Mouse (Mus musculus) fat pad, adult 2 months (tissue): ENCODE measurements around the gene Ehbp1l1.
A peak's percentile ranks its signal among the peaks of the same experiment; 100 is the strongest.
"Not testable (repeated sequence)": the region's sequence is repeated elsewhere in the genome, so short reads cannot be mapped to it uniquely, and the experiment has no call there.

Experiments
- DNase-seq: peaks from one replicate; pipeline ENCODE4 v3.0.0-alpha.2; 2011; ENCODE audit warnings: low read depth, low spot score; ENCODE audit errors: extremely low read depth

Gene Ehbp1l1

DNA sequence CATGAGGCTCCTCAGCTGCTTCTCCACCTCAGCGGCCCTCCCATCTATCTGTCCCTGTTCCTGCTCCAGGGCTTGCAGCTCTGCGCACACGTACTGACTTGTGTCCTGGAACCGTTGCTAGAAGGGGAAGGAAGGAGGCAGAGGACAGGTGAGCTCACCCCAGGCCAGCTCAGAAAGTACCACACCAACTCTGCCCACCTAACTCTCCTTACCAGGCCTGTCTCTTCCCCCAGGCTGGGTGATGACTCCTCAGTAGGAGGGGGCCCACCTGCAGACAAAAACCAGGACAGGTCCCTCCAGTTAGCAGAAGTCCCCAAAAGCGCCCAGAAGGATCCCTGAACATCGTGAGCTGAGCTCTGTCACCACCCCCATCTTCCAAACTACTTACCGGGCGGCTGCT is 15.5 kb downstream of the Ehbp1l1 start:
- no peak for DNase-seq

DNA sequence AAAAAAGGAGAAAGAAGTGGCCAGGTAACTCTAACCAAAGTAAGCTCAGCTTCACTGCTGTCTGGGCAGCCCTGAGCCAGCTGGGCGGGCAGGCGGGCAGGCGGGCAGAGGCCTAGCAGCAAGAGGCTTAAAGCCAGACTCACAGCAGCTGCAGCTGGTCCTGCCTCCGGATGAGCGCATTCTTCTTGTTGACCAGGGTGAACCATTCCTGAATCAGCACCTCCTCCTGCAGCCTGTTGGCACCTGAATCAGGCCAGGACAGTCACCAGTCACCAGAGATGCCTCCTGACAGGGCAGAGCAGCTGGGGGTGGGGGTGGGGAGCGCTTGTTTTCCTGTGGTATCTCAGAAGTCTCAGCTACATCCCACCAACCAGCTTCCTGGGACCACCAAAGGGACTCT is 16.0 kb downstream of the Ehbp1l1 start:
- DNase-seq, result no peak

DNA sequence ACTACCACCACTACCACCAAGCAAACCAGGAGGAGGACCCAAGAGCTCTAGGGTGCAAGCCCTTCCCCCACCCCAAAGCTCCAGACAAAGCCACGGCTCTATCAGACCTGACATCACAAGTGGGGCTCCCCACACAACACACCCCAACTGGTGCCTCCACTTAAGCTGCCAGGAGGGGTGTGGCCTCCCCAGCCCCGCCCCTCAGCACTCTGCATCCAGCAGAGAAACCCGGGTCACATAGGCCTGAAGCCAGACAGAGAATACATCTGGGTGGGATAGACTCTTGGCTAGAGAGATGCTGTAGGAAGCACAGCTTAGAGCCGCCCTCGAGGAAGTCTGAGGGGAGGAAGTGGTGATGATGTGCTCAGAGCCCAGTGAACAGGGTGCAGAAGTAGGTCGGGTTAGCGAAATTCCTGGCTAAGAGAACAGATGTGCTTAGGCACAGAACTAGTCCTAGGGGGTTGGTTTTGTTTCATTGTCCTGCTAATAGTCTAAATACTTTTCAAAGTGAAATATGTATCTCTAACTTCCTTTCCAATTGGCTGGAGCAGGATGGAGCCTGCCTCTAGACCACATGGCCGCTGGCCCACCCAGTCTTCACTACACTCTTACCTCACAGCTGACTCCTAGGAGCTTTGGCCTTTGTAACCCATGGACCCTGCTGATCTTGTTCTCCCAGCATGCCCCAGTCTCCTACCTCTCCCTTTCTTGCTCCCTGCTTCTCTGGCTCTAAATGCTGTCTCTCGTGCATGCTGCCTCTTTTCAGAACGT is 21.1 kb downstream of the Ehbp1l1 start:
- no peak for DNase-seq

DNA sequence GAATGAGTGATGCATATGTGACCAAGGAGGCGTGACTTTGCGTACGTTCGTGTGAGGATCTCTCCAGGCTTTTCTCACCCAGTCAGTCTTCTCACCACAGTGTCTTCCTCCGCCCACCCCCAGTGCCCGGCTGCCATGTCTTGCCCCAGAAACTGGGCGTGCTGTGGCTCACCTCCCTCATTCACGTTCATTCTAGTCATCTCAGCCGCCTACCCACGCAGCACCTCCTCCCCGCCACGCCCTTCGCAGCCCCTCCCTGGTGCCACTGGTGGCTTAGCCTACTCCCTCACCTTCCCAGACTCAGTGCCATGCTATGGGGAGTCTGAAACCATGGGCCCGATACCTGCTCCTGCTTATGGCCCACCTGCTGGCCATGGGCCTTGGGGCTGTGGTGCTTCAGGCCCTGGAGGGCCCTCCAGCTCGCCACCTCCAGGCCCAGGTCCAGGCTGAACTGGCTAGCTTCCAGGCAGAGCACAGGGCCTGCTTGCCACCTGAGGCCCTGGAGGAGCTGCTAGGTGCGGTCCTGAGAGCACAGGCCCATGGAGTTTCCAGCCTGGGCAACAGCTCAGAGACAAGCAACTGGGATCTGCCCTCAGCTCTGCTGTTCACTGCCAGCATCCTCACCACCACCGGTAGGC is 21.8 kb downstream of the Ehbp1l1 start, which contains the start of gene Kcnk7:
Gene Kcnk7 (plus strand): TSS at position 205 of the 638 bp plus-strand sequence.
- DNase-seq, result no peak

DNA sequence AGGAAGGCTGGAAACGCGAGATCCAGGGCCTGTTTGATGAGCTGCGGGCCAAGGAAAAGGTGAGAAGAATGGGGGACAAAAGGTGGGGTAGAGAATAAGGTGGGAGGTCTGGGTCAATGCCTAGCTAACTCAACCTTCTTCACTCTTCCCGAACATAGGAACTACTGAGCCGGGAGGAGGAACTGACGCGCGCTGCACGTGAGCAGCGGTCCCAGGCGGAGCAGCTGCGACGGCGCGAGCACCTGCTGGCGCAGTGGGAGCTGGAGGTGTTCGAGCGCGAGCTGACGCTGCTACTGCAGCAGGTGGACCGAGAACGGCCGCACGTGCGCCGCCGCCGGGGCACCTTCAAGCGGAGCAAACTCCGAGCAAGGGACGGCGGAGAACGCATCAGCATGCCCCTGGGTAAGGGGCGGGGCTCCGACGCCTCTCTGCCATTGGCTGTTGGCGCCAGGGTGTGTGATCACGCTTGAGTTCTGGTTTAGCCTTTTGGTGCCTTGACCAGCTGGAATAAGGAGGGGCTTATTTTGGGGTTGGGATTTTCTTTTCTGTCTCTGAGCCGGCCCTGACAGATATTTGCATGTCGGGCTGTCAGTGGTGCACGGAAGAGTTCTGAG is 30.2 kb downstream of the Ehbp1l1 start:
- DNase-seq, result no peak

DNA sequence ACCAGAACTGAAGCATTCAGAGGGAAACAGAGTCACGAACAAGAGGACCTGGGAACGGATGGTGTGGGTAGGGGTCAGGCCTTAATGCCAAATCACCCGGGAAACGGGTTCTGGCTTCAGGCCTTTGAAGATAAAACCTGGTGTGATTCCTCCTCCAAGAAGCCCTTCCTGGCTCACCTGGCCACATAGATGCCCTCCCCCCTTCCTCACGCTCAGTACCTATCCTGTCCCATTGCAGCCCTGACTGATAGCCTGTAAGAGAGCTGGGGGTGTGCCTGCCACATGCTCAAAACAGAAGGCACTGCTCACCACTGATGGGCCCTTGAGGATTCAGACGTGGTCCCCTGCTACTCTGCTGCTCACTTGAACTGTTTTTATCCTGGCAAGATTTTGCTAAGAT is 32.3 kb downstream of the Ehbp1l1 start:
- DNase-seq, result no peak

DNA sequence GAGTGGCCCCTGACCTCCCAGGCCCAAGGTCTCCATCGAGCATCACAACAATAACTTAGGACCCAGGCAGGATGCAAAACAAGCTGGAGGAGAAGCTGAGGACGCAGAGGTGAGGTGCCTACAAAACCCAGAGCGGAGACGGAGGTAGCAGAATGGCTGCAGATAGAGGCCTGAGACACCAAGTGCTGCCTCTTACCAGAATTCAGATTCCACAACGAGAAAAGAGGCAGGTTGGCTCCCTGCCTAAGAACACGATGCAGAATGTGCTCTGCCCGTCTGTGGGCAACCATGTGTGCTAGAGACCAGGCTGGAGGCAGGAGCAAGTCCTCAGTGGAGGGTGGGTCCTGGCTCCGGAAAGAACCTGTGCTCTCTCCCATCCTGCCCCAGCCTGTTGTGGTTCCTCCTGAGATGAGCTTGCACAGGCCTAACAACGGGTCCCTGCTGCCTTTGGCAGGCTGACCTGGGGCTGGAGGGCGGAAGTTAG is 33.2 kb downstream of the Ehbp1l1 start:
- no peak for DNase-seq

DNA sequence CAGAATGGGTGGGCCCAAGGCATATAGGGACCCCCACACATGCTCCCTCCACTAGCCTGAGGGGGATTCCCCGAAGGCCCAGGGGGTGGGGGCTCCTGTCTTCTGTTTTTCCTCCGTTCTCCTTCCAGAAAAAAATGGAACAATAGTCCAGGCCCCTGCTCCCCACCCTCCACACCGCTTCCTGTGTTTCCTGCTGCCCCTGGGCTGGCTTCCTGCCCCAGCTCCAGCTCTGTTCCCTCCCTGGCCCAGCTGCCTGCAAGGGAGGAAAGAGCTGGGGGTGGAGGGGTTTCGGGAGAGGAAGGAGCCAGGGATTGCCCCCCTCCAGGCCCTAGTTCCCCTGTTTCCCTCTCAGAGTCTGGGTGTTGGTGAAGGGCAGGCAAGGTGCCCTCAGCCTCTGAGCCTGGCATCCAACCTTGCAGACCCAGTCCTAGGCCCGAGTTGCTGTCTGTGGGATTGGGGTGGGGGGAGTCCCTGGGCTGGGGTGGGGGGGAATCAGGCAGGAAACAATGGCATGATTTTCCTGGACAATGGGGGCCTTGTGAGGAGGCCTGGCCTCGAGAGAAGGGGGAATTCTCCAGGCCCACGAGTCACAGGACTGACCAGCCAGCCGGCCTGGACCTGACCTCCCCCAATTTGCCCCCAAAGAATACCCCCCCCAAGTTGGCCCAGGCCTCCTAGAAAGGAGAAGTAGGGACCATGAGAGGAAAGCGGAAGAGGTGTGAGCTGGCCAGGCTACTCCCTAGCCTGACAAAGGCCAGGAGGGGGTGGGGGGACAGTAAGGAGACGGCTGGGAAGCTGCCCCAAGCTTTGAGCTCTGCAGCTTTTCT is 33.8 kb downstream of the Ehbp1l1 start:
- DNase-seq, result no peak

DNA sequence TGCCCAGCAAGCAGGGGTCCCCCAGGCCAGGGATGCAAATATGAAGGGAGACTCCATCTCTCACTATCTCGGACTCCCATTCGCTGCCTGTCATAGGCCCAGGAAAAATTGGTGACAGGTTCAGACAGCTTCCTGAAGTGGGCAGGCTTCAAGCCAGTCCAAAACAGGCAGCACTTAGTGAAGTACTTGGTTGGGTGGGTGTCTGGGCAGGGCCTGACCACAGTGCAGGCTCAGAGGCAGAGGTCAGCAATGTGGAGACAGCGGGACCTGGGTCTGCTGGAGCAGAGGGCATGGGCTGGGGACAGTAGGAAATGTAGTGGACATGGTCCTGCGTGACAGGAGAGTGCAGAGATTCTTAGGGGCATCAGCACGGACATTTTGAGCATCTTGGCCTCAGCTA is 34.5 kb downstream of the Ehbp1l1 start:
- DNase-seq, result no peak

DNA sequence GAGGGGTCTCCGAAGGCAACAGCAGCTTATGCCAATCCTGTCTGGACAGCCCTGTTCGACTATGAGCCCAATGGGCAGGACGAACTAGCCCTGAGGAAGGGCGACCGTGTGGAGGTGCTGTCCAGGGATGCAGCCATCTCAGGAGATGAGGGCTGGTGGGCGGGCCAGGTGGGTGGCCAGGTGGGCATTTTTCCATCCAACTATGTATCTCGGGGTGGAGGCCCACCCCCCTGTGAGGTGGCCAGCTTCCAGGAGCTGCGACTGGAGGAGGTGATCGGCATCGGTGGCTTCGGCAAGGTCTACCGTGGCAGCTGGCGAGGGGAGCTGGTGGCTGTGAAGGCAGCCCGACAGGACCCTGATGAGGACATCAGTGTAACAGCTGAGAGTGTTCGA is 35.8 kb downstream of the Ehbp1l1 start:
- no peak for DNase-seq

DNA sequence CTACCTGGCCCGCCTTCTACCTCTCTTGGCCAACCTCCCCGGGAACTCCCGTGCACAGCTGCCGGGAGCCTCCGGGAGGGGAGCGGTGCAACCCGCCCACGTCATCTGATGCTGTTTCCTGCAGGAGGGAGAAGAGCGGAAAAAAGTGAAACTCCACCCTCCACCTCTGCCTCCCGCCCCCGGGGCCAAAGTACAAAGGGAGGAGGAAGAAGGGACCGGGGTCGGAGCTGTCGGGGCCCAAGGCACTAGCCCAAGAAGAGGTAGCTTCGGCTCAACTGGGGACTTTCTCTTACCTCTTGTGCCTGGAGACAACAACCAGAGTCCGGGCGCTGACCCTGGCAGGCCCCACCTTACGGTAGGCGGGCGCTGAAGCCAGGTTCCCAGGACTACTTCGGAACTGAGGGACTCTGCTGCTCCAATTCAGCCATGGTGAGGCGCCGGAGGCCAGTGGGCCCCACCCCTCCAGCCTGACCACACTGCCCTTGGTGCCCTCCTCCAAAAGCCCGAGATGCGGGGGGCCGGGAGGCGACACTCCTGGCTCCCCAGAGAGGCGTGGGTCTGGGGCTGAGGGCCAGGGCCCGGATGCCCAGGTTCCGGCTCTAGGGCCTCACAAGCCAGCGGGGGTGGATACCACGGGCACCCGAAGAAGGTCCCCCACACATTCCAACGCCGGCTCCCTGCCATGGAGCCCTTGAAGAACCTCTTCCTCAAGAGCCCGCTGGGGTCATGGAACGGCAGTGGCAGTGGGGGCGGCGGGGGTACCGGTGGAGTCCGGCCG is 36.4 kb downstream of the Ehbp1l1 start:
- DNase-seq, result peak; percentile 54

DNA sequence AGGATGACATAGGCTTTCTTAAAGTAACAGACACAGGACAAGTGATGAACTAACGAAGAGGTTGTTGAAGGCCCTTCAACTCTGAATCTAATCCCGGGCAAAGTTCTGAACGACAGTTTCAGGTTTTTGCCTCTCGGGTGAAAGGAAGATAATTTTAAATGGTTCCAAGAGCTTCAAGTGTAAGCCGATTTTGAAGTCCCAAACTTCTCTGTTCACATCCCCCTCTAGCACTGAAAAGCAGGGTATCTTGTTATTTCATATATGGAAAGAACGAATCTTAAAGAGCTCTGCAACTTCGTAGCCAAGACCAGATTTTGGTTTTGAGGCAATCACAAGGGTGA is 37.1 kb downstream of the Ehbp1l1 start:
- no peak for DNase-seq

DNA sequence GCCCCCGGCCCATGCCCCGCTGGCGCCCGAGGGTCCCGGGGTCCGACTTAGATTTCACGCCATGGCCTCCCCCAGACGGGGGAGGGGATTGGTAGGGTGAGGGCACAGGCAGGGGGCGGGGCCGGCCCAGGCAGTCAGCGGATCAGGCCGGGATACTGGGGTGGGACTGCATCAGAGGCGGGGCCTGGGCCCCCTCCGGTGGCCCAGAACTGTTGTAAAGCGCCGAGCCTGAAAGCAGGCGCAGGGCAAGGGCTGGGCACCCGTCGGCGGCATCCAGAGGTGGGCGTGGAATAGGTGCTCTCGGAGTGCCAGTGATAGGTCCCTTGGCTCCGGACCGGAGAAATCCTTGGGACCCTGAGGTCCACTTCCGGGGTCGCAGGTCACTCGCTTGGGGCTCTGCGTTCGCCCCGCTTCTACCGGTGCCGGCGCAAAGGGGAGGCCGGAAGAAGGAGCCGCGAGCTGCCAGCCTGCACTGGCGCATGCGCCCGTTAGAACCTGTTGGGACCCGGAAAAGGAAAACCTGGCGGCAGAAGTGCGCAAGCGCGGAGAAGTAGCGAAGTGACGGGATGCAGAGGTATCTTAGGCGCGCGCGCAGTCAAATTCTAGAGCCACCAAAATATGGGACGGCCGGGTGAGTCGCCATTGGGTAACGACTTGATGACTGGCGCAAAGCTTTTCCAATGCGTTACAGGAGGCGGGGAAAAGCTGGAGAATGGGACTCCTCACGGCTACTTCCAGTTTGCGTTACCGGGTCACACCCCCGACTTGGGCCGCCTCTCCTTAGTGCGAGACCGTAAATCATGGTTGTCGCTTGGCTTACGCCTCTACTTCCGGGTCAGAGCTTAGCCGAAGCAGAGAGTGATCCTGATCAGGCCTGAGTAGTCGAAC is 37.7 kb downstream of the Ehbp1l1 start, which contains the start of the genes Map3k11 and Pcnx3:
Gene Map3k11 (plus strand): TSS at position 543 of the 888 bp plus-strand sequence.
Gene Pcnx3 (minus strand): TSS at position 709 of the 888 bp plus-strand sequence.
- peak; percentile 99 for DNase-seq

DNA sequence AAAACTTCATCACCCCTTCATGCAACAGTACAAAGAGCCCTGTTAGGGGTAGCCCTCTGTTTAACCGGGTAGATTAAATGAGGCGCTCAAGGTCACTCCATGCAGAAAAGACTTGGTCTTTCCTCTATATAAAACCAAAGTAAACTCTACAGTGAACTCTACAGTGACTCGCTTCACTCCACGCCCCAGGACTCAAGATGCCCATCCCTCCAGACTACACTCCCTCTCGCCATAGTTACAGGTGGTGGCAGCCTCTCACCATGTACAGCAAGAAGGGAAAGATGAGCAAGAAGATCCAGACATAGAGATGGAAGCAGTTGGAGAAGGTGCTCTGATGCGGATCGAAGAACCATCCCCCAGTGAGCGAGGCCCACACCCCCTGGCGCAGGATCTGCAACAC is 38.4 kb downstream of the Ehbp1l1 start:
- no peak for DNase-seq

DNA sequence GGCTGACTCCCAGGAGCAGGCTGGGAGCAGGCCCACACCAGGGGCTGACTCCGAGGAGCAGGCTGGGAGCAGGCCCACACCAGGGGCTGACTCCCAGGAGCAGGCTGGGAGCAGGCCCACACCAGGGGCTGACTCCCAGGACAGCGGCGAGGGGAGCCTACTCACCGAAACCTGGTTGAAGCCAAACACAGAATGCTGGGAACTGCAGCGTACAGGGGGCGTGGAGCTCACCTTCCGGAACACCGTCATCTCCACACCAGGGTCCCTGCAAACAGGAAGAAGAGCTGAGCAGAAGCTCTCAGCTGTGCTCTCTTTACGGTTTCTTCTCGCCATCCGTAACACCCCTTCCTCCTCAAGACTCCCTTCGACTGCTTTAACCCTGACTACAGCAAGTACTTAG is 39.2 kb downstream of the Ehbp1l1 start:
- DNase-seq, result not testable (repeated sequence)

DNA sequence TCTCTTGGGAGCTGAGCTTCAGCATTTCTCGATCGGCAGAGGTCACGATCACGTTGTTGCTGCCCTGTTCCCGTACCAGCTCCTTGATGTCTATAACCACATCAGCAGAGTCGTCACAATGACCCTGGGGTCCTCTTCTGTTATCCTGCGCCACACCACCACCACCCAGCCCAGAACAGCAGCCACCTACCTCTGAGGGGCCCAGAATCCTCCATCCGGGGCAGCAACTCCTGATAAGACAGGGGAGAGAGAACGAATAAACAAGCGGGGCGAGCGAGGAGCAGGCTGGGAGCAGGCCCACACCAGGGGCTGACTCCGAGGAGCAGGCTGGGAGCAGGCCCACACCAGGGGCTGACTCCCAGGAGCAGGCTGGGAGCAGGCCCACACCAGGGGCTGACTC is 39.7 kb downstream of the Ehbp1l1 start:
- DNase-seq, result no peak

DNA sequence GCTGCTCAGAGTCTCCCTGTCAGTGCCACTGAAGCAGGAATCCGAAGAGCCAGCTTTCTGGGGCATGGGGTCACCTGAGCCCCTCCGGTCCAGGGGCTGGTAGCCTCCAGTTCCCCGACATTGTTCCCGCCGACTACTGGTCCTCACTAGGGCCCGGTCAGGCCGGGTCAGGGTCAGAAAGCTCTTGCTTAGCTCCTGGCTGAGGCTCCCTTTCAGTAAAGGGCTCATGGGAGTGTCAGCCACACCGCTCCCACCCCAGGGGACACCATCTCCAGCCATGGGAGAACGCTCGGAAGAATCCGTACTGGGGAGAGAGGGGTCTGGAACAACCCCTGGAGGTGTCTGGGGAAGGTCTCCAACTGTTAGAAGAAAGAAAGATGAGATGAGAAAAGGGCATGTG is 40.3 kb downstream of the Ehbp1l1 start:
- no peak for DNase-seq

DNA sequence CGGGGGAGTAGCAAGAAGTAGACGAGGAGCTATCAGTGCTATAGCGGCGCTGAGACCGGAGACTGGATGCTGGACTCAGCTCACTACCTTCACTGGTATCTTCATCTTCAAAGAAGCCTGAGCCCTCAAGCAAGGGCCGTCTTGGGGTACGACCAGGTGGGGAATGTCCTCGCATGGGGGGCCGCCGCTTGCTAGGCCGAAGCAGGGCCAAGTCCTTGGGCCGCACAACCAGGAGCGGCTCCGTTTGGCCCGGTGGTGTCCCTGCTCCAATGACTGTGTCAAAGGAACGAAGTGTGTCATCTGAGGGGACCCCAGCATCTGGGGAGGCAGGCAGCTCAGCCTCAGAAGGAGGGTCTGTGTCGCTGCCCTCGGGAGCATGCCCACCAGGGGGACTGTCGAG is 40.7 kb downstream of the Ehbp1l1 start:
- no peak for DNase-seq

DNA sequence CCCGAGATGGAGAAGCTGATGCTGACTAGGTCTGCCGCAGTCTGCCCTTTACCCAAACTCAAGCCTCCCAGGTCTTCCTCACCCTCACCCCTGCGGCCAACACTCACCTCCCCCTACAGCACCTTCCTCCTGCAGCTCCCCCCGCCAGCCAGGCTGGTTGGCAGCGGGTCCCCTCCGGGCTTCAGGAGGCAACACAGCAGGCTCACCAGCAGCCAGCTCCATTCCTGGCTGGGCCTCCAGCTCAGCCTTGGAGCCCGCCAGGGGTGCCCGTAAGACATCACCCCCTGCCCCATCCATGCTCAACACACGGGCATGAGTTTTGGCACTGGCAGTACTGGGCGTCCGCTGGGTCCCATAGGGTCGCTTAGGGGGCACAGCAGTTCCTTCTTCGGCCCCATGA is 41.1 kb downstream of the Ehbp1l1 start:
- DNase-seq, result no peak
